Mouse (Mus musculus): ENCODE data around the gene Lmbr1l. TPM values are rescaled to one million over a fixed set of nuclear protein-coding genes. Genes with fewer than 3 reads are reported as not detected.

Lmbr1l gene
- polyA plus RNA-seq, 1 experiment from 2014 or later, result 13.5 TPM

- Histone ChIP-seq H3K9ac (peak overlapping the region; percentile 100), H3K4me2 (peak overlapping the region; percentile 100), H3K4me1 (peaks cover 38% of the 10 kb centered on the region), H3K27me3 (replicated peaks) (no peaks in the 10 kb centered on the region), H3K27ac (replicated peaks) (peak overlapping the region; percentile 100), H3K4me3 (peak overlapping the region; percentile 98), H3K36me3 (no peaks in the 10 kb centered on the region), H3K9me3 (no peaks in the 10 kb centered on the region)
- peak; percentile 67 for ATAC-seq (ENCODE audit: extremely low read depth, insufficient number of reproducible peaks, low FRiP score, low TSS enrichment)
- 1% methylated on average over 51 of the region's 51 CpGs for WGBS
Measured at GRCm38 (mm10) chr15:98871916-98872888, 45.8 kb downstream of the Lmbr1l start.

GRCm38 (mm10) chr15:98871070-98871915 lies 46.7 kb downstream of the Lmbr1l start, which contains the start of gene Kmt2d:
TSS of gene Kmt2d (minus strand) at chr15:98871204.
- no peaks in the 10 kb centered on the region for H3K27me3 ChIP-seq (replicated peaks)
- peak; percentile 52 for ATAC-seq (ENCODE audit: extremely low read depth, insufficient number of reproducible peaks, low FRiP score, low TSS enrichment)
- peak within 1 kb of the TSS; percentile 100 for H3K4me2 ChIP-seq
- H3K27ac ChIP-seq (replicated peaks), result peak within 1 kb of the TSS; percentile 100
- H3K4me1 ChIP-seq, result peaks cover 44% of the 10 kb centered on the region
- peak within 1 kb of the TSS; percentile 98 for H3K4me3 ChIP-seq
- under 1% methylated on average over 63 of the region's 94 CpGs for WGBS
- peaks cover 8% of the 10 kb centered on the region for H3K36me3 ChIP-seq
- H3K9me3 ChIP-seq, result no peaks in the 10 kb centered on the region
- peak within 1 kb of the TSS; percentile 100 for H3K9ac ChIP-seq

GRCm38 (mm10) chr15:98870179-98871069 lies 47.6 kb downstream of the Lmbr1l start:
- H3K4me3 ChIP-seq, result peak overlapping the region; percentile 98
- no peaks in the 10 kb centered on the region for H3K9me3 ChIP-seq
- H3K9ac ChIP-seq, result peak overlapping the region; percentile 100
- no peak for ATAC-seq (ENCODE audit: extremely low read depth, insufficient number of reproducible peaks, low FRiP score, low TSS enrichment)
- H3K27me3 ChIP-seq (replicated peaks), result no peaks in the 10 kb centered on the region
- H3K27ac ChIP-seq (replicated peaks), result peak overlapping the region; percentile 100
- H3K4me2 ChIP-seq, result peak overlapping the region; percentile 100
- H3K4me1 ChIP-seq, result peaks cover 44% of the 10 kb centered on the region
- under 1% methylated on average over 16 of the region's 16 CpGs for WGBS
- H3K36me3 ChIP-seq, result peaks cover 17% of the 10 kb centered on the region

- H3K9ac ChIP-seq, result peak overlapping the region; percentile 100
- H3K36me3 ChIP-seq, result peaks cover 26% of the 10 kb centered on the region
- no peaks in the 10 kb centered on the region for H3K27me3 ChIP-seq (replicated peaks)
- no peak for ATAC-seq (ENCODE audit: extremely low read depth, insufficient number of reproducible peaks, low FRiP score, low TSS enrichment)
- H3K4me1 ChIP-seq, result peaks cover 44% of the 10 kb centered on the region
- WGBS, result 3% methylated on average over 8 of the region's 8 CpGs
- H3K4me2 ChIP-seq, result peak overlapping the region; percentile 100
- H3K4me3 ChIP-seq, result peak overlapping the region; percentile 98
- no peaks in the 10 kb centered on the region for H3K9me3 ChIP-seq
- H3K27ac ChIP-seq (replicated peaks), result peak overlapping the region; percentile 100
Measured at GRCm38 (mm10) chr15:98869342-98870178, 48.5 kb downstream of the Lmbr1l start.

- Histone ChIP-seq H3K9ac (peak overlapping the region; percentile 100), H3K4me2 (peak overlapping the region; percentile 100), H3K4me1 (peaks cover 44% of the 10 kb centered on the region), H3K9me3 (no peaks in the 10 kb centered on the region), H3K27ac (replicated peaks) (peak overlapping the region; percentile 100), H3K4me3 (peak overlapping the region; percentile 98), H3K36me3 (peaks cover 36% of the 10 kb centered on the region), H3K27me3 (replicated peaks) (no peaks in the 10 kb centered on the region)
- WGBS, result 24% methylated on average over 11 of the region's 11 CpGs
- no peak for ATAC-seq (ENCODE audit: extremely low read depth, insufficient number of reproducible peaks, low FRiP score, low TSS enrichment)
Measured at GRCm38 (mm10) chr15:98868346-98869063, 49.5 kb downstream of the Lmbr1l start.

GRCm38 (mm10) chr15:98867321-98867720 lies 50.7 kb downstream of the Lmbr1l start:
- 49% methylated on average over 6 of the region's 6 CpGs for WGBS
- Histone ChIP-seq H3K27ac (replicated peaks) (0 out of 2 replicates have a peak overlapping the region, but pooled peaks have one; percentile 100), H3K4me1 (peaks cover 35% of the 10 kb centered on the region), H3K9me3 (no peaks in the 10 kb centered on the region), H3K9ac (peak overlapping the region; percentile 100), H3K4me2 (peak overlapping the region; percentile 100), H3K27me3 (replicated peaks) (no peaks in the 10 kb centered on the region), H3K36me3 (peaks cover 48% of the 10 kb centered on the region), H3K4me3 (peak overlapping the region; percentile 98)
- ATAC-seq (ENCODE audit: extremely low read depth, insufficient number of reproducible peaks, low FRiP score, low TSS enrichment), result no peak

- no peaks in the 10 kb centered on the region for H3K9me3 ChIP-seq
- no peak overlapping the region for H3K27ac ChIP-seq (replicated peaks)
- 67% methylated on average over 5 of the region's 5 CpGs for WGBS
- H3K36me3 ChIP-seq, result peaks cover 56% of the 10 kb centered on the region
- H3K4me3 ChIP-seq, result no peak overlapping the region
- peaks cover 35% of the 10 kb centered on the region for H3K4me1 ChIP-seq
- no peak overlapping the region for H3K4me2 ChIP-seq
- no peaks in the 10 kb centered on the region for H3K27me3 ChIP-seq (replicated peaks)
- peak overlapping the region; percentile 100; the same call in 1 of the 2 replicates for H3K9ac ChIP-seq
- no peak for ATAC-seq (ENCODE audit: extremely low read depth, insufficient number of reproducible peaks, low FRiP score, low TSS enrichment)
Measured at GRCm38 (mm10) chr15:98866501-98866900, 51.5 kb downstream of the Lmbr1l start.

- Histone ChIP-seq H3K27me3 (replicated peaks) (no peaks in the 10 kb centered on the region), H3K4me3 (no peak overlapping the region), H3K9ac (no peak overlapping the region), H3K4me2 (no peak overlapping the region), H3K9me3 (no peaks in the 10 kb centered on the region), H3K4me1 (peaks cover 35% of the 10 kb centered on the region), H3K27ac (replicated peaks) (no peak overlapping the region), H3K36me3 (peaks cover 64% of the 10 kb centered on the region)
- 94% methylated on average over 8 of the region's 8 CpGs for WGBS
- no peak for ATAC-seq (ENCODE audit: extremely low read depth, insufficient number of reproducible peaks, low FRiP score, low TSS enrichment)
Measured at GRCm38 (mm10) chr15:98865771-98866170, 52.3 kb downstream of the Lmbr1l start.

GRCm38 (mm10) chr15:98864951-98865350 lies 53.1 kb downstream of the Lmbr1l start:
- Histone ChIP-seq H3K27ac (replicated peaks) (no peak overlapping the region), H3K4me3 (no peak overlapping the region), H3K4me2 (no peak overlapping the region), H3K9ac (no peak overlapping the region), H3K36me3 (peaks cover 72% of the 10 kb centered on the region), H3K27me3 (replicated peaks) (no peaks in the 10 kb centered on the region), H3K9me3 (no peaks in the 10 kb centered on the region), H3K4me1 (peaks cover 33% of the 10 kb centered on the region)
- no peak for ATAC-seq (ENCODE audit: extremely low read depth, insufficient number of reproducible peaks, low FRiP score, low TSS enrichment)
- 93% methylated on average over 6 of the region's 6 CpGs for WGBS
